Mouse (Mus musculus): ENCODE results near the gene Olfr676.

GRCm38 (mm10) chr7:105001929-105002328 lies 30.6 kb upstream of the Olfr676 start, which contains the start of gene Olfr672:
- TF ChIP-seq FOSL1 (IDR thresholded peaks at IDR 0.05; ENCODE audit: insufficient read depth, low read length, poor library complexity, severe bottlenecking) (no peak), CTCF (IDR thresholded peaks at IDR 0.05; ENCODE audit: control insufficient read depth, insufficient read depth, insufficient read length) (no peak), USF1 (IDR thresholded peaks at IDR 0.05; ENCODE audit: low read depth) (no peak), MYOD1 (IDR thresholded peaks at IDR 0.05; ENCODE audit: control insufficient read depth, insufficient read length, low read depth) (no peak), CEBPB (IDR thresholded peaks at IDR 0.05; ENCODE audit: low read depth) (no peak), MYOG (IDR thresholded peaks at IDR 0.05; ENCODE audit: control insufficient read depth, extremely low read depth, insufficient read length) (no peak), MAX (IDR thresholded peaks at IDR 0.05) (no peak)
